Comparison of ENCODE assay signal across 28 mouse cellular contexts in the genomic region with DNA sequence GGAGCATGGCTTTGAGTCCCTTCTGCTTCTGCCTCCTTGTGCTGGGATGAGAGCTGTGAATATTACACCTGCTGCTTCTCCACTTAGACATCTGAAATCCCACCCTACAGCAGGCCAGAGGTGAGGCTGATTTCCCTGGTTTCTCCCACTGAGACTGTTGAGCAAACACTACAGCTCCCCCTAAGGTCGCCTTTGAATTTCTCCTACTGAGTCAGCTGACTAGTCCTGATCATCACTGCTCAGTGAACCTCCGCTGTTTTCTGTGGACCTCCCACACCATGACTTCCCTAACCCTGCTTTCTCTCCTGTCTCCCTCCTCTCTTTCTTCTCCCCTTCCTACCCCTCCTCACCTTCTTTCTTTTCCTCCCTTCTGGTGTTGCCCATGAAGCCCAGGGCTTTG. TPM values are rescaled to one million over a fixed set of nuclear protein-coding genes. Genes with fewer than 3 reads are reported as not detected.
DNase-seq lines count a peak whose midpoint lies in the region; ATAC-seq and TF ChIP-seq lines count a peak whose summit lies in the region.
"Had no signal": no experiment of that assay in that cellular context is flagged by ENCODE, and none has a peak within 500 bp of the region (broad histone marks: within the 10 kb centered on the region; RNA-seq: fewer than 3 reads in every experiment).

No protein-coding gene starts in this region.

- ATAC-seq in heart, postnatal 0 days (ENCODE audit: insufficient read depth, low read depth), result no peak
- no peak for ATAC-seq in heart, embryonic 12.5 days (ENCODE audit: insufficient number of reproducible peaks, low FRiP score)
- no peak for ATAC-seq in liver, postnatal 0 days
- no peak for ATAC-seq in liver, embryonic 11.5 days (replicated peaks; ENCODE audit: low FRiP score)
- ATAC-seq in common myeloid progenitor, adult 5-6 weeks (replicated peaks; ENCODE audit: low read depth, poor library complexity, severe bottlenecking), result peak; percentile 62; the same call in 1 of the 2 replicates
- ATAC-seq: activated CD4-positive, CD25-positive, alpha-beta regulatory T cell, adult 4 months; CD4-positive, CD25-positive, alpha-beta regulatory T cell, adult 4 months; forebrain, embryonic 13.5 days; hindbrain, postnatal 0 days; midbrain, embryonic 13.5 days had no signal

- no peaks in the 10 kb centered on the region for H3K27me3 ChIP-seq in heart, postnatal 0 days (ENCODE audit: control insufficient read depth, insufficient read depth, low read length)
- H3K27me3 ChIP-seq in heart, embryonic 12.5 days (replicated peaks), result no peaks in the 10 kb centered on the region
- H3K27me3 ChIP-seq in liver, postnatal 0 days (ENCODE audit: insufficient read depth, low read length), result no peaks in the 10 kb centered on the region
- no peaks in the 10 kb centered on the region for H3K27me3 ChIP-seq in liver, embryonic 11.5 days (replicated peaks; ENCODE audit: control insufficient read depth, insufficient read depth, low read length)
- H3K27me3 ChIP-seq: forebrain, embryonic 13.5 days; limb, embryonic 12.5 days; liver, embryonic 13.5 days; midbrain, embryonic 13.5 days; stomach, embryonic 15.5 days had no signal

- H3K4me2 ChIP-seq in heart, postnatal 0 days (ENCODE audit: low read depth, low read length), result no peak overlapping the region
- H3K4me2 ChIP-seq in heart, embryonic 12.5 days, result no peak overlapping the region
- H3K4me2 ChIP-seq in liver, postnatal 0 days (ENCODE audit: low read depth, low read length), result no peak overlapping the region
- no peak overlapping the region for H3K4me2 ChIP-seq in liver, embryonic 11.5 days
- H3K4me2 ChIP-seq: forebrain, embryonic 13.5 days; limb, embryonic 12.5 days; liver, embryonic 13.5 days; midbrain, embryonic 13.5 days; stomach, embryonic 15.5 days had no signal

- H3K27ac ChIP-seq in heart, postnatal 0 days (ENCODE audit: low read depth), result no peak overlapping the region
- H3K27ac ChIP-seq in heart, embryonic 12.5 days (ENCODE audit: poor library complexity, severe bottlenecking), result no peak overlapping the region
- no peak overlapping the region for H3K27ac ChIP-seq in liver, postnatal 0 days (ENCODE audit: low read depth)
- H3K27ac ChIP-seq in liver, embryonic 11.5 days (ENCODE audit: low read depth, low read length), result no peak overlapping the region
- H3K27ac ChIP-seq: forebrain, embryonic 13.5 days; heart, embryonic 10.5 days; hindbrain, postnatal 0 days; limb, embryonic 12.5 days; liver, embryonic 13.5 days; midbrain, embryonic 13.5 days; stomach, embryonic 15.5 days had no signal

- no peaks in the 10 kb centered on the region for H3K9me3 ChIP-seq in heart, postnatal 0 days (replicated peaks; ENCODE audit: control insufficient read depth, low read length)
- no peaks in the 10 kb centered on the region for H3K9me3 ChIP-seq in heart, embryonic 12.5 days (replicated peaks)
- no peaks in the 10 kb centered on the region for H3K9me3 ChIP-seq in liver, postnatal 0 days (ENCODE audit: low read length)
- no peaks in the 10 kb centered on the region for H3K9me3 ChIP-seq in liver, embryonic 11.5 days (ENCODE audit: control insufficient read depth, low read length)
- H3K9me3 ChIP-seq: forebrain, embryonic 13.5 days; G1E; heart, embryonic 10.5 days; limb, embryonic 12.5 days; liver, embryonic 13.5 days; midbrain, embryonic 13.5 days; stomach, embryonic 15.5 days had no signal

- DNase-seq in heart, postnatal 0 days (ENCODE audit: low spot score), result no peak
- no peak for DNase-seq in liver, postnatal 0 days
- no peak for DNase-seq in liver, embryonic 11.5 days (ENCODE audit: low spot score)
- DNase-seq in ovary, postnatal 36 days (ENCODE audit: low spot score), result no peak
- no peak for DNase-seq in neural tube, embryonic 10.5 days (ENCODE audit: extremely low spot score, low spot score)
- DNase-seq: adrenal gland, adult 8-10 months; cerebellum, adult 2 months; cerebellum, postnatal 25 days; embryo, embryonic 11 days; gastrocnemius, postnatal 36 days; heart, postnatal 10 days; kidney, adult 11 months; liver, embryonic 13.5 days; lung, postnatal 10 days; retina, postnatal 1 day; right cerebral cortex, postnatal 25 days; thymus, postnatal 25 days had no signal

- peaks cover 11% of the 10 kb centered on the region for H3K4me1 ChIP-seq in heart, postnatal 0 days (ENCODE audit: control insufficient read depth, insufficient read depth)
- peaks cover 5% of the 10 kb centered on the region for H3K4me1 ChIP-seq in heart, embryonic 12.5 days (replicated peaks)
- H3K4me1 ChIP-seq in liver, postnatal 0 days (ENCODE audit: insufficient read depth), result no peaks in the 10 kb centered on the region
- no peaks in the 10 kb centered on the region for H3K4me1 ChIP-seq in liver, embryonic 11.5 days (replicated peaks; ENCODE audit: control insufficient read depth, insufficient read depth, low read length)
- H3K4me1 ChIP-seq: forebrain, embryonic 13.5 days; heart, embryonic 10.5 days; limb, embryonic 12.5 days; liver, embryonic 13.5 days; midbrain, embryonic 13.5 days; stomach, embryonic 15.5 days had no signal

- TF ChIP-seq EP300 in heart, postnatal 0 days (IDR thresholded peaks at IDR 0.05; ENCODE audit: low read depth), result no peak
- no peak for TF ChIP-seq EP300 in liver, postnatal 0 days (IDR thresholded peaks at IDR 0.05; ENCODE audit: low read depth)

- no peaks in the 10 kb centered on the region for H3K36me3 ChIP-seq in heart, postnatal 0 days (replicated peaks; ENCODE audit: control insufficient read depth, insufficient read depth, low read length)
- no peaks in the 10 kb centered on the region for H3K36me3 ChIP-seq in heart, embryonic 12.5 days
- H3K36me3 ChIP-seq in liver, postnatal 0 days (replicated peaks; ENCODE audit: insufficient read depth, low read length), result no peaks in the 10 kb centered on the region
- H3K36me3 ChIP-seq in liver, embryonic 11.5 days (ENCODE audit: control insufficient read depth, insufficient read depth, low read length), result no peaks in the 10 kb centered on the region
- H3K36me3 ChIP-seq: G1E; heart, embryonic 10.5 days; limb, embryonic 12.5 days; liver, embryonic 13.5 days; midbrain, embryonic 13.5 days; stomach, embryonic 15.5 days had no signal

- TF ChIP-seq CTCF in heart, postnatal 0 days (IDR thresholded peaks at IDR 0.05; ENCODE audit: low read depth), result peak; percentile 27
- 0 out of 2 replicates have a peak, but pooled peaks have one; percentile 17 for TF ChIP-seq CTCF in liver, postnatal 0 days (IDR thresholded peaks at IDR 0.05; ENCODE audit: low read depth)

- H3K4me3 ChIP-seq in heart, postnatal 0 days (ENCODE audit: low read depth, low read length), result no peak overlapping the region
- H3K4me3 ChIP-seq in heart, embryonic 12.5 days, result no peak overlapping the region
- H3K4me3 ChIP-seq in liver, postnatal 0 days (ENCODE audit: low read depth, low read length), result no peak overlapping the region
- H3K4me3 ChIP-seq in liver, embryonic 11.5 days (ENCODE audit: low read depth, low read length), result no peak overlapping the region
- H3K4me3 ChIP-seq: forebrain, embryonic 13.5 days; heart, embryonic 10.5 days; limb, embryonic 12.5 days; liver, embryonic 13.5 days; midbrain, embryonic 13.5 days; stomach, embryonic 15.5 days had no signal

- H3K9ac ChIP-seq in heart, postnatal 0 days (replicated peaks; ENCODE audit: low read depth, low read length), result no peak overlapping the region
- H3K9ac ChIP-seq in heart, embryonic 12.5 days, result no peak overlapping the region
- H3K9ac ChIP-seq in liver, postnatal 0 days (replicated peaks), result no peak overlapping the region
- H3K9ac ChIP-seq in liver, embryonic 11.5 days (ENCODE audit: low read depth, low read length), result no peak overlapping the region
- H3K9ac ChIP-seq: forebrain, embryonic 13.5 days; limb, embryonic 12.5 days; liver, embryonic 13.5 days; midbrain, embryonic 13.5 days; stomach, embryonic 15.5 days had no signal

- WGBS in heart, postnatal 0 days, result 14% methylated on average over 2 of the region's 2 CpGs
- WGBS in heart, embryonic 12.5 days, result 22% methylated on average over 2 of the region's 2 CpGs
- WGBS in liver, postnatal 0 days (ENCODE audit: insufficient replicate concordance), result 13% methylated on average over 2 of the region's 2 CpGs
- 18% methylated on average over 2 of the region's 2 CpGs for WGBS in liver, embryonic 11.5 days

RNA-seq across cellular contexts. Expression of a gene that starts 32.5 kb away (rescaled TPM):
- total RNA-seq in heart, postnatal 0 days (2014; rRNA removed; ENCODE audit: low replicate concordance), result 1.9 and 5.7 TPM in 2 replicates
- polyA plus RNA-seq in heart, postnatal 0 days (2015; fragmentation: Nextera tagmentation; extraction: Ambion mirVana), result 18.6 and 19.2 TPM in 2 replicates
- polyA plus RNA-seq in heart, embryonic 12.5 days (2016; fragmentation: Nextera tagmentation; extraction: Ambion mirVana), result 21.0 and 22.2 TPM in 2 replicates
- 8.3 and 9.0 TPM in 2 replicates for polyA plus RNA-seq in liver, postnatal 0 days (2015; fragmentation: Nextera tagmentation; extraction: Ambion mirVana)
- 19.5 and 20.6 TPM in 2 replicates for polyA plus RNA-seq in liver, embryonic 11.5 days (2014; fragmentation: Nextera tagmentation; extraction: Ambion mirVana)
- 15.8 and 28.6 TPM in 2 replicates for total RNA-seq in common myeloid progenitor, adult 5-6 weeks (2017)

RNA-seq across cellular contexts. Expression of a gene that starts 46.1 kb away (rescaled TPM):
- 20.2 and 33.3 TPM in 2 replicates for total RNA-seq in heart, postnatal 0 days (2014; rRNA removed; ENCODE audit: low replicate concordance)
- polyA plus RNA-seq in heart, postnatal 0 days (2015; fragmentation: Nextera tagmentation; extraction: Ambion mirVana), result 34.4 and 38.1 TPM in 2 replicates
- polyA plus RNA-seq in heart, embryonic 12.5 days (2016; fragmentation: Nextera tagmentation; extraction: Ambion mirVana), result 71.4 and 73.9 TPM in 2 replicates
- 21.7 and 22.8 TPM in 2 replicates for polyA plus RNA-seq in liver, postnatal 0 days (2015; fragmentation: Nextera tagmentation; extraction: Ambion mirVana)
- 86.3 and 98.5 TPM in 2 replicates for polyA plus RNA-seq in liver, embryonic 11.5 days (2014; fragmentation: Nextera tagmentation; extraction: Ambion mirVana)
- total RNA-seq in common myeloid progenitor, adult 5-6 weeks (2017), result 114 and 119 TPM in 2 replicates
